Comparison of ENCODE assay signal across 9 mouse cellular contexts in the genomic region with DNA sequence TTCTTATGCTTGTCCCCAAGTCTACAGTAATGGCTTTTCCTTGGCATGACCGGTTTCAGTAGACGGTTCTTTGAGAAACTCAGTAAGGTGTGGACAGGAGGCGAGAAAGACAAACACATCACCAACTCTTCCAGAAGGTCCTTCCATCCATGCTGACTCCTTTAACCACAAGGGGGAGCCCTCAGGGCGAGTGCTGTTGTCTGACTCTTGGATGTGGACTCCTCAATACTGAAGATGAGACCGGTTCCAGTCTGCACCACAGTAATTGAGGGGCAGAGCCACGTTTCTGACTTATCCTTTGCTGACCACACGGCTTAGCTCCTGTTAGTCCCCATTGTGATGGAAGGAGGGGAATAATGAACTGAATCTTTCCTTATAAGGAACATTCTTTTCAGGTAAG. TPM values are rescaled to one million over a fixed set of nuclear protein-coding genes. Genes with fewer than 3 reads are reported as not detected.
DNase-seq lines count a peak whose midpoint lies in the region; ATAC-seq and TF ChIP-seq lines count a peak whose summit lies in the region.
"Had no signal": no experiment of that assay in that cellular context is flagged by ENCODE, and none has a peak within 500 bp of the region (broad histone marks: within the 10 kb centered on the region; RNA-seq: fewer than 3 reads in every experiment).

No protein-coding gene starts in this region.

- H3K9ac ChIP-seq in forebrain, embryonic 15.5 days (replicated peaks): no peak overlapping the region
- H3K9ac ChIP-seq: limb, embryonic 13.5 days had no signal

- H3K9me3 ChIP-seq in forebrain, embryonic 10.5 days: no peaks in the 10 kb centered on the region
- H3K9me3 ChIP-seq in forebrain, embryonic 15.5 days: no peaks in the 10 kb centered on the region
- H3K9me3 ChIP-seq: limb, embryonic 13.5 days had no signal

- H3K27ac ChIP-seq in forebrain, embryonic 10.5 days: no peak overlapping the region
- H3K27ac ChIP-seq in forebrain, embryonic 15.5 days (replicated peaks): no peak overlapping the region
- H3K27ac ChIP-seq in spleen, adult 2 months (ENCODE audit: insufficient read depth, low read length): no peak overlapping the region
- H3K27ac ChIP-seq: limb, embryonic 13.5 days had no signal

- 58% methylated on average over 7 of the region's 7 CpGs for WGBS in forebrain, embryonic 10.5 days
- 52% methylated on average over 7 of the region's 7 CpGs for WGBS in forebrain, embryonic 15.5 days
- WGBS in spleen, adult 2 months: 39% methylated on average over 7 of the region's 7 CpGs

- H3K27me3 ChIP-seq in forebrain, embryonic 10.5 days (ENCODE audit: poor library complexity, severe bottlenecking): no peaks in the 10 kb centered on the region
- no peaks in the 10 kb centered on the region for H3K27me3 ChIP-seq in forebrain, embryonic 15.5 days
- H3K27me3 ChIP-seq in spleen, adult 2 months (ENCODE audit: control insufficient read depth, insufficient read depth, low read length): no peaks in the 10 kb centered on the region
- H3K27me3 ChIP-seq: limb, embryonic 13.5 days had no signal

- peak; percentile 42 for DNase-seq in forebrain, embryonic 10.5 days (ENCODE audit: extremely low spot score, low spot score)
- peak; percentile 17 for DNase-seq in T-cell, adult 2 months (ENCODE audit: low spot score)
- DNase-seq in cerebellum, postnatal 14 days: peak; percentile 81 to 83
- DNase-seq in gastrocnemius, postnatal 4 days (ENCODE audit: low spot score in 2 of 2): peak; percentile 36 to 68
- peak; percentile 76 to 82 for DNase-seq in kidney, postnatal 4 days
- peak; percentile 89 for DNase-seq in lung, postnatal 36 days
- DNase-seq in spleen, adult 2 months (ENCODE audit: low read depth in 1 of 2, low spot score in 2 of 2): peak; percentile 15 to 38

- TF ChIP-seq POLR2A in spleen, adult 2 months (IDR thresholded peaks at IDR 0.05; ENCODE audit: low read depth, low read length): no peak

- no peaks in the 10 kb centered on the region for H3K36me3 ChIP-seq in forebrain, embryonic 10.5 days (replicated peaks)
- no peaks in the 10 kb centered on the region for H3K36me3 ChIP-seq in forebrain, embryonic 15.5 days
- no peaks in the 10 kb centered on the region for H3K36me3 ChIP-seq in spleen, adult 2 months (ENCODE audit: control insufficient read depth, insufficient read depth, low read length)
- H3K36me3 ChIP-seq: limb, embryonic 13.5 days had no signal

- H3K4me3 ChIP-seq in forebrain, embryonic 10.5 days: no peak overlapping the region
- H3K4me3 ChIP-seq in forebrain, embryonic 15.5 days: no peak overlapping the region
- H3K4me3 ChIP-seq in spleen, adult 2 months (ENCODE audit: extremely low read depth, insufficient read depth, insufficient read length): no peak overlapping the region
- H3K4me3 ChIP-seq: limb, embryonic 13.5 days had no signal

- no peak overlapping the region for H3K4me2 ChIP-seq in forebrain, embryonic 15.5 days (replicated peaks)
- H3K4me2 ChIP-seq: limb, embryonic 13.5 days had no signal

- ATAC-seq in forebrain, embryonic 15.5 days (replicated peaks): no peak

- peaks cover 22% of the 10 kb centered on the region for H3K4me1 ChIP-seq in forebrain, embryonic 10.5 days
- peaks cover 10% of the 10 kb centered on the region for H3K4me1 ChIP-seq in forebrain, embryonic 15.5 days
- no peaks in the 10 kb centered on the region; the same call in 1 of the 2 replicates for H3K4me1 ChIP-seq in spleen, adult 2 months (ENCODE audit: control insufficient read depth, insufficient read depth, insufficient read length)

- peak; percentile 62; the same call in 1 of the 2 replicates for TF ChIP-seq CTCF in spleen, adult 2 months (IDR thresholded peaks at IDR 0.05; ENCODE audit: extremely low read depth, insufficient read depth, insufficient read length, insufficient replicate concordance)

RNA-seq across cellular contexts. Expression of gene Fam198b, which starts 1.2 kb away (rescaled TPM):
- polyA plus RNA-seq in forebrain, embryonic 10.5 days (2016; fragmentation: Nextera tagmentation; extraction: Ambion mirVana): 0.91 and 2.1 TPM in 2 replicates
- polyA plus RNA-seq in forebrain, embryonic 15.5 days (2015; fragmentation: Nextera tagmentation; extraction: Ambion mirVana): 0.88 and 2.4 TPM in 2 replicates
- total RNA-seq in gastrocnemius, postnatal 4 days (2021): 10 to 100 TPM; 55.4 to 71.6 TPM
- polyA plus RNA-seq in spleen, adult 2 months (2012; rRNA removed): 1.9 and 2.1 TPM in 2 replicates

RNA-seq across cellular contexts. Expression of gene Tmem144, which starts 30.5 kb away (rescaled TPM):
- 3.7 and 4.1 TPM in 2 replicates for polyA plus RNA-seq in forebrain, embryonic 10.5 days (2016; fragmentation: Nextera tagmentation; extraction: Ambion mirVana)
- polyA plus RNA-seq in forebrain, embryonic 15.5 days (2015; fragmentation: Nextera tagmentation; extraction: Ambion mirVana): 1.6 and 1.8 TPM in 2 replicates
- total RNA-seq in gastrocnemius, postnatal 4 days (2021): 1 to 10 TPM; 1.9 to 2.6 TPM
- polyA plus RNA-seq in spleen, adult 2 months (2012; rRNA removed): 0.15 and 0.18 TPM in 2 replicates

Comparison
In these comparisons a context has a peak if more than half of its experiments do, and no peak if none do; other contexts are left out.
1. DNase-seq: peak in every context shown above with its lines; median percentile 89 in lung, postnatal 36 days; 82 in cerebellum, postnatal 14 days; 79 in kidney, postnatal 4 days; 52 in gastrocnemius, postnatal 4 days; 42 in forebrain, embryonic 10.5 days; 26 in spleen, adult 2 months; 17 in T-cell, adult 2 months.